Mouse (Mus musculus): Measurements from ENCODE around the gene Ctns. TPM values are rescaled to one million over a fixed set of nuclear protein-coding genes. Genes with fewer than 3 reads are reported as not detected.

Ctns gene
- polyA plus RNA-seq, 1 experiment from 2014 or later = 46.8 TPM

DNA sequence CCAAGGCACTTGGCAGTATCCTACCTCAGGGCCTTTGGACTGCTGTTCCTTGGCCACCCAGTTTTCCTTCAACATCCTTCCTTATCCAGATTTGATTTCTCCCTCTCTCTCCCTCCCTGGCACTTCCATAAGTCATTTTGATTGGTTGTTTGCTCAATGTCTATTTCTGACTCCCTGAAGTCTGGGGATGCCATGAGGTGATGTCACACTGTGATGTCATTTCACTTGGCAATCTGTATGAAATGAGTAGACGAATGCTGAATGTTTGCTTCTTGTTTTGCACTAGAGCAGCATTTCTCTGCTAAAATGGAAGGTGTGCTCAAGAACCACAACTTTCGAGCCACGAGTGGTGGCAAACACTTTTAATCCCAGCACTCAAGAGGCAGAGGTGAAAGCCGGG lies 37.2 kb downstream of the Ctns start:
- no peaks in the 10 kb centered on the region for H3K4me1 ChIP-seq (replicated peaks; ENCODE audit: control insufficient read depth, insufficient read depth, low read length)
- no peak for ATAC-seq
- TF ChIP-seq CTCF (IDR thresholded peaks at IDR 0.05; ENCODE audit: low read depth) = no peak
- H3K9ac ChIP-seq (ENCODE audit: low read depth, low read length) = no peak overlapping the region
- no peak overlapping the region for H3K4me3 ChIP-seq (ENCODE audit: low read depth, low read length)
- H3K9me3 ChIP-seq (ENCODE audit: control insufficient read depth) = no peaks in the 10 kb centered on the region
- H3K27ac ChIP-seq (ENCODE audit: low read depth, low read length) = no peak overlapping the region
- no peak overlapping the region for H3K4me2 ChIP-seq (replicated peaks; ENCODE audit: low read depth)
- no peaks in the 10 kb centered on the region for H3K36me3 ChIP-seq (ENCODE audit: control insufficient read depth, insufficient read depth)
- H3K27me3 ChIP-seq (replicated peaks; ENCODE audit: control insufficient read depth, insufficient read depth, low read length) = peaks cover 8% of the 10 kb centered on the region; the same call in 1 of the 2 replicates
- 88% methylated on average over 4 of the region's 4 CpGs for WGBS

DNA sequence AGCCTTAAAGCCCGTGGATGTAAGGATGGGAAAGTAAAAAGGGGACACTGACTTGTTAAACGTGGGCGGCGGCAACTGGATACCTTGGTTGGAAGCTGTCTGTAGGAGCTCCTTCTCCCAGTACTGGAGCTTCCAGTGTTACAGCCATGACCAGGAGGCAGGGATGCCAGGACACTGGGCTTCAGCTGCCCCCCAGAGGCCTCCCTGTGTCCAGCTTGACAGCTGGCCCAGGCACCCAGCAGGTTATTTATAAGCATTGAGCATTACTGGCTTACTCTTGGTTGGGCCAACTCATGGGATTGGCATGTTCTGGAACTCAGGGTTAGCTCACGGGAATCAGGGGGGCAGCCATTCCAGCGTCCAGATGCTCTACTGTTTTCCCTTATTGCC lies 38.0 kb downstream of the Ctns start:
- WGBS = 35% methylated on average over 6 of the region's 6 CpGs

DNA sequence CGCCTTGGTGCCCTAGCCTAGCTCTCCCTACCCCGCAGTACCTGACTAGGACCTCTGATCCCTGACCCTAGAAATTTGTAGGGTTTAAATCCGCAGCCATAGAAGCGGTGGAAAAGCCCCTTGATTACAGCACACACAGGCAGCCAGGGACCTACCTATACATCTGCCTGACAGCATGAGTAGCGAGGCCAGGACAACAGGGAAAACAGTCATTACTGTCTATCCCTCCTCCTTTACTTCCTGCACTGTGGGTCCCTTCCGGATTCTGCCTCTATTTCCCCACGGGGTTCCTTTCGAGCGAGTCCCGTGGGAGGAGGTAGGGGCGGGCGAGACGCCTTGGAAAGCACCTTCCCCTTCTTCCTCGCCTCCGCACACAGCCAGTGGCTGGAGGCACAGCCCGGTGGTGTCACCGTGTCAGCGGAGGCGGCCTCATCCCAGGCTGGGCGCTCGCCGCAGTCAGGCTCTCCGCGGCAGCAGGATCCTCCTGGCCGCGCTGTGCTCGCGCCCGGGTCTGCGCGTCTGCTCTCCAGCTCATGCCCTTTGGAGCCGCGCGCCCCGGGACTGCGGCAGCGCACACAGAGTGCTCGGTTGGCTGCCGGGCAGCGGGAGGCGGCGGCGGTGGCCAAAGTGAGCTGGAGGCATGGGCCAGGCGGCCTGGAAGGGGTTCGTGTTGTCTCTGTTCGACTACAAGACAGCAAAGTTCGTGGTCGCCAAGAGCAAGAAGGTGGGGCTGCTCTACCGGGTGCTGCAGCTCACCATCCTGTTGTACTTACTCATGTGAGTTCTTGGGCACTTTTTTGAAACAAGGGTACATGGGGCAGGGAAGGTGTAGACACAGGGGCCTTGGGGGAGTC lies 38.7 kb downstream of the Ctns start, which contains the start of gene P2rx5:
Gene P2rx5, plus strand, starts transcription at position 465 of the 854 bp plus-strand sequence.
- Histone ChIP-seq H3K4me3 (ENCODE audit: low read depth, low read length) (peak within 1 kb of the TSS; percentile 40), H3K27me3 (replicated peaks; ENCODE audit: control insufficient read depth, insufficient read depth, low read length) (peaks cover 8% of the 10 kb centered on the region; the same call in 1 of the 2 replicates), H3K4me1 (replicated peaks; ENCODE audit: control insufficient read depth, insufficient read depth, low read length) (no peaks in the 10 kb centered on the region), H3K9me3 (ENCODE audit: control insufficient read depth) (no peaks in the 10 kb centered on the region), H3K4me2 (replicated peaks; ENCODE audit: low read depth) (peak within 1 kb of the TSS; percentile 74), H3K9ac (ENCODE audit: low read depth, low read length) (peak within 1 kb of the TSS; percentile 27), H3K27ac (ENCODE audit: low read depth, low read length) (no peak within 1 kb of the TSS), H3K36me3 (ENCODE audit: control insufficient read depth, insufficient read depth) (no peaks in the 10 kb centered on the region)
- ATAC-seq = peak; percentile 49; the same call in 1 of the 2 replicates
- 3% methylated on average over 47 of the region's 49 CpGs for WGBS
- TF ChIP-seq CTCF (IDR thresholded peaks at IDR 0.05; ENCODE audit: low read depth) = 0 out of 2 replicates have a peak, but pooled peaks have one; percentile 1

More for the DNA sequence above, 38.0 kb downstream of the Ctns start:
- ATAC-seq = no peak
- peak overlapping the region; percentile 40 for H3K4me3 ChIP-seq (ENCODE audit: low read depth, low read length)
- no peaks in the 10 kb centered on the region for H3K9me3 ChIP-seq (ENCODE audit: control insufficient read depth)
- H3K4me1 ChIP-seq (replicated peaks; ENCODE audit: control insufficient read depth, insufficient read depth, low read length) = no peaks in the 10 kb centered on the region
- H3K9ac ChIP-seq (ENCODE audit: low read depth, low read length) = peak overlapping the region; percentile 27; the same call in 1 of the 2 replicates
- peak overlapping the region; percentile 74 for H3K4me2 ChIP-seq (replicated peaks; ENCODE audit: low read depth)
- H3K27me3 ChIP-seq (replicated peaks; ENCODE audit: control insufficient read depth, insufficient read depth, low read length) = peaks cover 8% of the 10 kb centered on the region; the same call in 1 of the 2 replicates
- TF ChIP-seq CTCF (IDR thresholded peaks at IDR 0.05; ENCODE audit: low read depth) = no peak
- no peaks in the 10 kb centered on the region for H3K36me3 ChIP-seq (ENCODE audit: control insufficient read depth, insufficient read depth)
- H3K27ac ChIP-seq (ENCODE audit: low read depth, low read length) = no peak overlapping the region

DNA sequence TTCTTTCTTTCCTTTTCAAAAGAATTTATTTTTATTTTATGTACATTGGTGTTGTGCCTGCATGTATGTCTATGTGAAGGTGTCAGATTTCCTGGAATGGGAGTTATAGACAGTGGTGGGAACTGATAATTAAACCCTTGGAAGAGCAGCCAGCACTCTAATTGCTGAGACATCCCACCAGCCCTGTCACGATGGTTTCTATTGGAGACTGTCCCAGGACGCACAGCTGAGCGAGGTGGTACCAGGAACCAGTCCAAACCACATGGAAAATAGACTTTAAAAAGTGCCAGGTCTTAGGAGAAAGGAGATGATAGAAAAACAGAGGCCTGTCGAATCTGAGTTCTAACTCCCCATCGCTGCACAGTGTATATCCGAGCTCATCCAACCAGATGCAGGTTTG lies 43.8 kb downstream of the Ctns start:
- H3K36me3 ChIP-seq (ENCODE audit: control insufficient read depth, insufficient read depth) = no peaks in the 10 kb centered on the region
- TF ChIP-seq CTCF (IDR thresholded peaks at IDR 0.05; ENCODE audit: low read depth) = no peak
- H3K9ac ChIP-seq (ENCODE audit: low read depth, low read length) = no peak overlapping the region
- H3K27me3 ChIP-seq (replicated peaks; ENCODE audit: control insufficient read depth, insufficient read depth, low read length) = peaks cover 8% of the 10 kb centered on the region; the same call in 1 of the 2 replicates
- no peak overlapping the region for H3K27ac ChIP-seq (ENCODE audit: low read depth, low read length)
- 74% methylated on average over 6 of the region's 6 CpGs for WGBS
- H3K4me1 ChIP-seq (replicated peaks; ENCODE audit: control insufficient read depth, insufficient read depth, low read length) = no peaks in the 10 kb centered on the region
- no peak overlapping the region for H3K4me3 ChIP-seq (ENCODE audit: low read depth, low read length)
- no peak overlapping the region for H3K4me2 ChIP-seq (replicated peaks; ENCODE audit: low read depth)
- no peak for ATAC-seq
- H3K9me3 ChIP-seq (ENCODE audit: control insufficient read depth) = no peaks in the 10 kb centered on the region

DNA sequence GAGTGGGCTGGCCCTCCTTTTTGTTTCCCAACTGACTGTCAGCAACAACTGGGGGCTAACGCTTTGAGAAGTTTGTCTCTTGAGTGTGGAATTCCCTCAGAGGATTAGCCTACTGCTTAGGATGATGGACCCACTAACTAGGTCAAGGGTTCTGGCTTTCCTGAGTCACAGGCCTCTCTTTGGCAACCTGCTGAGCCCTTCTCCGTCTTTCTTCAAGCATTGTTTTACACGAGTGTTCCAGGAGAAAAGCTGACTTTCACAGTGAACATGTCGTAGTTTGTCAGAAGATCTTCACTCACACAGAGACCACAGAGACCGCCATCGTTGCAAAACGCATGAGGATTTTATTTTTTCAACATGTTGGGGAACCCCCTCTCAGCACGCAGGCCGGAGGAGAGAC lies 50.6 kb downstream of the Ctns start:
- H3K4me2 ChIP-seq (replicated peaks; ENCODE audit: low read depth) = no peak overlapping the region
- H3K27me3 ChIP-seq (replicated peaks; ENCODE audit: control insufficient read depth, insufficient read depth, low read length) = no peaks in the 10 kb centered on the region
- WGBS = 84% methylated on average over 9 of the region's 9 CpGs
- ATAC-seq = no peak
- TF ChIP-seq CTCF (IDR thresholded peaks at IDR 0.05; ENCODE audit: low read depth) = no peak
- no peaks in the 10 kb centered on the region for H3K9me3 ChIP-seq (ENCODE audit: control insufficient read depth)
- no peaks in the 10 kb centered on the region for H3K36me3 ChIP-seq (ENCODE audit: control insufficient read depth, insufficient read depth)
- no peak overlapping the region for H3K4me3 ChIP-seq (ENCODE audit: low read depth, low read length)
- no peak overlapping the region for H3K9ac ChIP-seq (ENCODE audit: low read depth, low read length)
- H3K4me1 ChIP-seq (replicated peaks; ENCODE audit: control insufficient read depth, insufficient read depth, low read length) = no peaks in the 10 kb centered on the region
- H3K27ac ChIP-seq (ENCODE audit: low read depth, low read length) = no peak overlapping the region

DNA sequence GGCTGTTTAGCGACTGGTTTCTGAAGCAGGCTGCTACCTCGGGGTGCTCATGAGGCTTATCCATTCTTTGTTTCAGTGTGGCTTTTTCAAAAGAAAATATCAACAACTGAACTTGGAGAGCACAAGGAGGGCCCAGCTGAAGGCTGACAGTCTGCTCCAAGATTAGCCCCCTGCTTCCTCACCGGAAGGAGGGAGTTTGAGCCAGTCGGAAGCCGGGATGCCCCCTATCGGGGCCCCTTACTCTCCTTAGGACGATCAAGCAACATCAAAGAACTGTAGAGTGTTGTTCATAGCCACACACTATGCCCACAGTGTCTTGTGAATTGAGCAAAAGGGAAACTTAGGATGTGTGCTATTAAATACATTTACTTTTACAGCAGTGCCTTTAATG lies 51.9 kb downstream of the Ctns start:
- Histone ChIP-seq H3K4me1 (replicated peaks; ENCODE audit: control insufficient read depth, insufficient read depth, low read length) (no peaks in the 10 kb centered on the region), H3K9me3 (ENCODE audit: control insufficient read depth) (no peaks in the 10 kb centered on the region), H3K27me3 (replicated peaks; ENCODE audit: control insufficient read depth, insufficient read depth, low read length) (no peaks in the 10 kb centered on the region), H3K4me3 (ENCODE audit: low read depth, low read length) (no peak overlapping the region), H3K27ac (ENCODE audit: low read depth, low read length) (no peak overlapping the region), H3K9ac (ENCODE audit: low read depth, low read length) (no peak overlapping the region), H3K4me2 (replicated peaks; ENCODE audit: low read depth) (no peak overlapping the region), H3K36me3 (ENCODE audit: control insufficient read depth, insufficient read depth) (no peaks in the 10 kb centered on the region)
- no peak for TF ChIP-seq CTCF (IDR thresholded peaks at IDR 0.05; ENCODE audit: low read depth)
- no peak for ATAC-seq
- 64% methylated on average over 7 of the region's 7 CpGs for WGBS

All from intestine, postnatal 0 days (tissue).